Mouse (Mus musculus) kidney, postnatal 0 days (tissue): ENCODE results near the gene Emp2. TPM values are rescaled to one million over a fixed set of nuclear protein-coding genes. Genes with fewer than 3 reads are reported as not detected.

ENCODE experiments used
- ATAC-seq: fragments of 200-750 bp; cut with Nextera tagmentation; replicated peaks from 2 replicates; pipeline ENCODE4 v1.8.0; 2017; ENCODE audit warnings: low read depth, moderate number of reproducible peaks, moderate TSS enrichment, moderate library complexity; ENCODE audit not compliant: low FRiP score
- DNase-seq: peaks from one replicate; pipeline ENCODE4 v3.0.0-alpha.2; 2016; ENCODE audit warnings: low spot score
- H3K27ac ChIP-seq: fragments of 300-500 bp; sonication (generic); 2 replicates; pipeline ENCODE4 v1.5.1; 2014; ENCODE audit warnings: mild to moderate bottlenecking
- H3K27me3 ChIP-seq: fragments of 300-500 bp; sonication (generic); 2 replicates; pipeline ENCODE4 v1.6.1; 2014; ENCODE audit warnings: low read length, mixed read lengths; ENCODE audit not compliant: insufficient read depth
- H3K36me3 ChIP-seq: fragments of 300-500 bp; sonication (generic); 2 replicates; pipeline ENCODE4 v1.6.1; 2014; ENCODE audit warnings: low read length, mixed read lengths; ENCODE audit not compliant: insufficient read depth
- H3K4me1 ChIP-seq: fragments of 300-500 bp; sonication (generic); replicated peaks from 2 replicates; pipeline ENCODE4 v1.6.1; 2014; ENCODE audit warnings: antibody characterized with exemption, low read length, mixed read lengths; ENCODE audit not compliant: insufficient read depth
- H3K4me2 ChIP-seq: fragments of 300-500 bp; sonication (generic); 2 replicates; pipeline ENCODE4 v1.6.1; 2014; ENCODE audit warnings: mild to moderate bottlenecking, low read length, moderate library complexity, mixed read lengths
- H3K4me3 ChIP-seq: fragments of 300-500 bp; sonication (generic); replicated peaks from 2 replicates; pipeline ENCODE4 v1.5.1; 2014; ENCODE audit warnings: low read depth, low read length
- H3K9ac ChIP-seq: fragments of 300-500 bp; sonication (generic); 2 replicates; pipeline ENCODE4 v1.6.1; 2014; ENCODE audit warnings: low read depth, low read length
- H3K9me3 ChIP-seq: fragments of 300-500 bp; sonication (generic); replicated peaks from 2 replicates; pipeline ENCODE4 v1.6.1; 2016; ENCODE audit warnings: low read length, inconsistent platforms, mixed read lengths
- CTCF ChIP-seq: IDR thresholded peaks from 2 replicates; pipeline ENCODE4 v1.5.1; 2016; ENCODE audit warnings: antibody characterized with exemption, low read depth, mild to moderate bottlenecking, moderate library complexity
- WGBS: fragments of 180-500 bp; shearing (Covaris S2); extraction: QIAGEN DNeasy Blood & Tissue Kit; methylation state at CpG from one replicate; pipeline ENCODE4 v1.1.7; 2014; 5-methylcytosine and 5-hydroxymethylcytosine counted together
- microRNA-seq: library from miRNA; unstranded; fragments of <30 nt; microRNA quantifications from one replicate; pipeline ENCODE4, GENCODE M21; 2016
- polyA plus RNA-seq: library from polyadenylated mRNA; unstranded; fragments of >200 nt; fragmentation: Nextera tagmentation; extraction: Ambion mirVana; gene quantifications from 2 replicates; pipeline ENCODE4 v1.2.1, GENCODE M21; 2015

Emp2 gene
- polyA plus RNA-seq, 1 experiment from 2014 or later = 17.6 TPM

- Histone ChIP-seq H3K36me3 (no peaks in the 10 kb centered on the region), H3K4me2 (no peak overlapping the region), H3K4me3 (no peak overlapping the region), H3K9me3 (no peaks in the 10 kb centered on the region), H3K9ac (no peak overlapping the region), H3K27me3 (no peaks in the 10 kb centered on the region), H3K4me1 (no peaks in the 10 kb centered on the region), H3K27ac (no peak overlapping the region)
- DNase-seq (no peak), ATAC-seq (no peak)
- TF ChIP-seq CTCF = peak; percentile 21; the same call in 1 of the 2 replicates
- WGBS = 68% methylated on average over 4 of the region's 4 CpGs
These were observed 39.3 kb downstream of the Emp2 start for GRCm38 (mm10) chr16:10274465-10274864.

GRCm38 (mm10) chr16:10272256-10272655 lies 41.5 kb downstream of the Emp2 start:
- H3K4me2 ChIP-seq = no peak overlapping the region
- 17% methylated on average over 3 of the region's 3 CpGs for WGBS
- no peak overlapping the region for H3K9ac ChIP-seq
- no peaks in the 10 kb centered on the region for H3K36me3 ChIP-seq
- no peaks in the 10 kb centered on the region for H3K9me3 ChIP-seq
- H3K4me1 ChIP-seq = no peaks in the 10 kb centered on the region
- DNase-seq (peak; percentile 75), ATAC-seq (no peak)
- H3K27ac ChIP-seq = no peak overlapping the region
- H3K4me3 ChIP-seq = no peak overlapping the region
- peak; percentile 79 for TF ChIP-seq CTCF
- no peaks in the 10 kb centered on the region for H3K27me3 ChIP-seq

DNA sequence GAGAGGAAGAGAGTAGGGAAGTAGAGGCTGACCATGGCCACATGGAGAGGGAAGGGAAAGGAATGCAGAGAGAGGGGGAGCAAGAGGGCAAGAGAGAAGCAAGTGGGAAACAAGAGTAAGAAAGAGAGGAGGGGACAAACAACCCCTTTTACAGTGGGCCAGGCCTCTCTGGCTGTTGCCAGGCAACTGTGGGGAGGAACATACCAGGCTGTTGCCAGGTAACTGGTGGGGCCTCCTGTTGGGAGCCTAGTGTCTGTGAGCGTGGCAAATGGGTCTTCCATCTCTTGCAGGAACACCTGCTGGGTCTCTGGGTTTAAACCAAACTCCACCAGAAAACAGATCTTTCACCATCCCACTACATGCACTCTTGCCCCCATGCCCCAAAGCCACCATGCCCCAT lies 59.8 kb downstream of the Emp2 start:
- WGBS = 80% methylated on average over 1 of the region's 1 CpGs
- Histone ChIP-seq H3K9ac (no peak overlapping the region), H3K36me3 (no peaks in the 10 kb centered on the region), H3K27ac (no peak overlapping the region), H3K27me3 (no peaks in the 10 kb centered on the region), H3K4me3 (no peak overlapping the region), H3K4me2 (no peak overlapping the region), H3K4me1 (no peaks in the 10 kb centered on the region), H3K9me3 (no peaks in the 10 kb centered on the region)
- no peak for TF ChIP-seq CTCF
- no peak for DNase-seq
- no peak for ATAC-seq

DNA sequence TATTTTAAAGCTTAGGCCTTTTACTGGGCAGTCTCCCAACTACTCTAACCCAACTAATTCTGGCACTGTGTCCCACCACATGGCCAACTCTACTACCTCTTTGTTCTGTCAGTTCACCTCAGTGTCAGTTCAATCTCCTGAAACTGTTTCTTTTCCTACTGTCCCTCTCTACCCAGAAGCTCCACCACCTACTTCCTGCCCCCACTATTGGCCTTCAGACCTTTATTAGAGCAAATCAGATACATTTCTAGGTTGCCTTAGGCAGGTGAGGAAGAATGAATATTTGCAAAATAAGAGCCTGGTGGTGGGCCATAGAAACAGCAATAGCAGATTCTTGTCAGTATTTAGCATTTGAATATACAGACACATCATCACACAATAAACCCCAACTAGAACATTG lies 77.2 kb downstream of the Emp2 start:
- no peak for TF ChIP-seq CTCF
- ATAC-seq = no peak

More for the DNA sequence above, 77.2 kb downstream of the Emp2 start:
- Histone ChIP-seq H3K27me3 (no peaks in the 10 kb centered on the region), H3K27ac (no peak overlapping the region), H3K4me1 (no peaks in the 10 kb centered on the region), H3K4me2 (no peak overlapping the region), H3K4me3 (no peak overlapping the region), H3K36me3 (no peaks in the 10 kb centered on the region), H3K9me3 (no peaks in the 10 kb centered on the region), H3K9ac (no peak overlapping the region)
- DNase-seq = no peak

Small RNAs within 50 kb of the gene (microRNA-seq; reads per million reads assigned to microRNA genes)
- not detected for gene Gm22932

Other genes starting within 250 kb of the Emp2 start
- not detected in 2 replicates for gene Rpl39l, start 143.7 kb downstream of the Emp2 start, polyA plus RNA-seq
- 0.79 and 0.96 TPM in 2 replicates for gene Atf7ip2, start 121.3 kb downstream of the Emp2 start, polyA plus RNA-seq
- 1.1 and 1.2 TPM in 2 replicates for gene Tekt5, start 81.5 kb upstream of the Emp2 start, polyA plus RNA-seq
- 55.7 and 57.7 TPM in 2 replicates for gene Nubp1, start 98.0 kb upstream of the Emp2 start, polyA plus RNA-seq
- gene Tvp23a, start 133.4 kb upstream of the Emp2 start, polyA plus RNA-seq = 5.9 and 6.9 TPM in 2 replicates
- 0.93 and 0.95 TPM in 2 replicates for gene Ciita, start 166.1 kb upstream of the Emp2 start, polyA plus RNA-seq
- 17.3 and 21.7 TPM in 2 replicates for gene Dexi, start 229.1 kb upstream of the Emp2 start, polyA plus RNA-seq
- 32.5 and 35.0 TPM in 2 replicates for gene Clec16a, start 231.4 kb upstream of the Emp2 start, polyA plus RNA-seq